Mouse (Mus musculus) adrenal gland (tissue): Measurements from ENCODE around the gene Sema6b.
"Not testable (repeated sequence)": the region's sequence is repeated elsewhere in the genome, so short reads cannot be mapped to it uniquely, and the experiment has no call there.

Experiments used
- intact Hi-C: fragments of 180-260 bp; cut with DNase I; formaldehyde crosslinking; loops from one replicate; pipeline ENCODE4 v1.15.1; 2025

Sema6b gene

DNA sequence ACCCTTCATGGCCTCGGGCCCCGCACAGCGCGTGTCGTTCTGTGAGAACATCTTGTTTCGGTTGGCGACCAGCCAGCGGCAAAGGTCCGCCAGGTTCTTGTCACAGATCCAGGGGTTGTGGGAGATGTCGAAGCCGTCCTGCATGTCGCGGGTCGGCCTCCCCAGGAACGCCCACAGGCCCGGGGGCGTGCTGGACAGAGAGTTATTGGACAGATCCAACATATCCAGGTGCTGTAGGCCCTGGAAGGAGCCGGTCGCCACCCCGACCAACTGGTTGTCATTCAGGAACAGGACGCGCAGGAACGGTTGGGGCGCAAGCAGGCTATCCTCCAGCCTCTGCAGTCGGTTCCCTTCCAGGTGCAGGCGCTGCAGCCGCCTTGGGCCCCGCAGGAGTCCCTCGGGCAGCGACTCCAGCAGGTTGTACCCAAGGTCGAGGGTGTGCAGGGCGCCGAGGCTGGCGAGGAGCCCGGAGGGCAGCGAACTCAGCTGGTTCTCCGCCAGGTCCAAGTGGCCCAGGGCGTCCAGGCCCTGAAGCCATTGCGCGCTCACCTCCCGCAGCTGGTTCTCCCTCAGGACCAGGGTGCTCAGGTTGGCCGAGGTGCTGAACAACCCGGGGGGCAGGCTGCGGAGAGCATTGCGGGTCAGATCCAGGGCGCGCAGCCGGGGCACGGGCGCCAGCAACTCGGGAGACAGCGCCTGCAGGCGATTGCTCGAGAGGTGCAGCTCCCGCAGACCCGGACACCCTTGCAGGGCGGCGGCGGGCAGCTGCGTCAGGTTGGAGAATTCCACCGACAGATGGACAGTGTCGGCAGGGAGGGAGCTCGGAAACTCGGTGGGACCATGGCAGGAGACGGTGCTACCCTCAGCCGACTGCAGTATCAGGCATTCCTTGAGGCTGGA, 19.9 kb downstream of the Sema6b start:
- intact Hi-C loops = no loop called here

DNA sequence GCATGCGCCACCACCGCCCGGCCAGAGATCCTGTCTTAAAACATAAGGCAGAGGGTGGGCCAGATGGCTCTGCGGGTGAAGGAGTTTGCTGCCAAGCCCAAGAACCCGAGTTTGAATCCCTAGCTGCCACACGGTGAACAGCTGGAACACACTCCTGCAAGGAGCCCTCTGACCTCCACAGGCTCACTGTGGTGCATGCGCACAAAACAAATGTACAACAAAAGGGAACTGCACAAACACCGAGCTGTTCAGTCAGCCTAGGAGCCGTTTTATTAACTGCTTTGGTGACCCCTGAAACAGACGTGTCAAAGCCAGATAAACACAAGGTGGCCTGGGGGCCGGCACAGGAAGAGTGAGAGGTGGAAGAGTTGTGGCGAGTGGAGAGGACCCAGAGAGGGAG, 20.7 kb downstream of the Sema6b start:
- intact Hi-C loops = no loop called here

DNA sequence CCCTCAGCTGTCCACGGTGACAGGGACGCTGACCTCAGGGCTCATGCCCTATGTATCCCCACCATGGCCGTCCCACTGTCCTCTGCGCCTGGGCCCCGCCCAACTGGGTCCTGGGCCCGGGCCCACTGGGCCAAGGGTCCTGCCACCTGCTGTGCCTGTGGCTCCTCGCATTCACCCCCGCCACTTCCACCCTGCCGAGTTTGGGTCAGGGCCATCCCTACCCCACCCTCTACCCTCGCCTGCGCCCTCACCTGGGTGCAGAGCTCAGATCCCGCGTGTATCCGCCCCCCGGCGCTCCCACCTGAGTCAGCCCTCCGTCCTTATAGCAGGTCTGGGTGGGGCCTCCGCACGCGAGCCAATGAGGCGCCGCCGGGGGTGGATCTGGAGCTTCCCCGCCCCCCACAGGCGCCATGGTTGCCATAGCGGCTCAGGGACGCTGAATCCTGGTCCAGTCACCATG, 22.9 kb downstream of the Sema6b start, which contains the start of gene Plin5:
Gene Plin5, minus strand, starts transcription at position 346 of the 460 bp plus-strand sequence.
- intact Hi-C loops = no loop called here

DNA sequence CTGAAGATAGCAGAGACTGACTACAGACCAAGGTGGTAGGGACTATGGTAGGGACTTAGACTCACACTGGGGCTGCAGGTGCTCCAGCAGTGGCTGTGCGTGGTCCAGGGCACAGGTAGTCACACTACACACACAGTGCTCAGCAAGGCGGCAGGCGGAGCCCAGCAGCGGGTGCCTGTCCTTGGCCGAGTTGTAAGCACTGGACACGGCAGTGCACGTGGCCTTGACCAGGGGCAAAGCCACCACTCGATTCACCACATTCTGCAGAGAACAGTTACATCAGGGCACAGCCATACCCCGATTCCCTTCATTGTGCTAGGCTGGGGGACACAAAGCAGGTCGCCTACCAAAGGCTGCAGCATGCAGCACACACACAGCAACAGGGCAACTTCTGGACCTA, 23.9 kb downstream of the Sema6b start:
- intact Hi-C loops = no loop called here

DNA sequence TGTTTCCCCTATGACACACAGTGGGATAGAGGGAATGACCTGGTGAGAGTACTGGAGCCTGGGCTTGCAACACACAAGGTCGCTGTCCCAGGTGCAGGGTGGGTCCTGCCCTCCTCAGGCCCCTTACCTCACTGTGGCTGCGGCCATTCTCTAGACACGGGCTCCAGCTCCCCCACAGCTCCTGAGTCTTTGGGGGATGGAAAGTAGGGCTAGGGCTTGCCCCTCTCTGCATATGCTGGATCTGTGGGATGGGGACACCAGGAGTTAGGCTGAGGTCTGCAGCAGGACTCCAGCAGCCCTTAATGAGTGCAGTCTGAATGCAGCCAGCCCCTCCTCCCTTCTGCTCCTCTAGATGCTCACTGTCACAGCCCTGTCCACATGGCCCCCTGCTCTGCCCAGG, 27.4 kb downstream of the Sema6b start:
- intact Hi-C loops = no loop called here

DNA sequence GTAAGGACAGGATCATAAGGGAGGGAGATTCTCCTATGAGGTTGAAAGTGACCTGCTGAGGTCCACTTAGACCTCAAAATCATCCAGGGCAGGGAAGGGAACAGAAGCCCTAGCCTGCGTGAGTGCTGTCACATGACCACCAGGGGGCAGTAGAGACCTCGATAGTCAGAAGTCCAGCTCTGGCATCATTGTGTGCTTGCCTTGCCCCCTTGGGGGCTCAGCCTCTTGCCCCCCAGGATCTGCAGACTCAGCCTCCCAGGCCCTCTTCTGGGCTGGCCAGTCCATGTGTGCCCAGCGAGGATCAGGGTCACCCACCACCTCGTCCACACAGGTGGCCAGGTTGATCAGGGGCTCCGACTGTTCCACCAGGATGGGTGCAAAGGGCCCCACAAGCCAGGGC, 28.3 kb downstream of the Sema6b start:
- intact Hi-C loops = no loop called here

DNA sequence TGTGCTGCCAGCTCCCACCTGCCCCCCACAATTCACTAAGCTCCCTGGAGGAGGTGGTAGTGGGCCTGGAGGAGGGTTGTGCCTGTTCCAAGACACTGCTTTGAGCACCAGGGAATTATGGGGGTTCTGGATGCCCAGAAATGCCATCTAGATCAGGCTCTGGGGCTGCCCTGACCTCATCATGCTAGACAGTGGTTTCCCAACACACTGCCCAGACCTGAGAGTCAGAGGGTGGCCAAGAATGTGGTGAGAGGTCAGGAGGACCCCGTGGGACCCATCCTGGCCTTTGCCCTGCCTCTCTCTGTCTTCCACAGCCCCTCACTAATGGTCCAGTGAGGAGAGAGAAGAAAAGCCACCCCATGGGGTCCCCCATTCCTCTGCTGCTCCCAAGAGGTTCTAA, 29.1 kb downstream of the Sema6b start:
- intact Hi-C loops = no loop called here

DNA sequence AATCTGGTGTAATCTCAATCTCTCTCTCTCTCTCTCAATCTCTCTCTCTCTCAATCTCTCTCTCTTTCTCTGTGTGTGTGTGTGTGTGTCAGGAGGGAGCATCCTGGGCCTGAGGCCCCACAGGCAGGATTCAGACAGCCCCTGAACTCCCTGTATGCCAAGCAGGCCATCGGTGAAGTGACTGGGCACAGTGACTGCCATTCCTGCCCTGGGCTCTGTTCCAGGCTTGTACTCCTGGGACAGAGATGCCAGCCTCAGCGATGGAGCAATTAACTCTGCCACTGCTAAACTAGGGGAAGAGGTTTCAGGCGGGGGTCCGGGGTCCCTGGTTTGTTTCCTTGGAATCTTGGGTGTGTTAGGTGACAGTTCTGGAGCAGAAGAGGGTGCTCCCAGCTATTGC, 29.6 kb downstream of the Sema6b start:
- intact Hi-C loops = no loop called here

DNA sequence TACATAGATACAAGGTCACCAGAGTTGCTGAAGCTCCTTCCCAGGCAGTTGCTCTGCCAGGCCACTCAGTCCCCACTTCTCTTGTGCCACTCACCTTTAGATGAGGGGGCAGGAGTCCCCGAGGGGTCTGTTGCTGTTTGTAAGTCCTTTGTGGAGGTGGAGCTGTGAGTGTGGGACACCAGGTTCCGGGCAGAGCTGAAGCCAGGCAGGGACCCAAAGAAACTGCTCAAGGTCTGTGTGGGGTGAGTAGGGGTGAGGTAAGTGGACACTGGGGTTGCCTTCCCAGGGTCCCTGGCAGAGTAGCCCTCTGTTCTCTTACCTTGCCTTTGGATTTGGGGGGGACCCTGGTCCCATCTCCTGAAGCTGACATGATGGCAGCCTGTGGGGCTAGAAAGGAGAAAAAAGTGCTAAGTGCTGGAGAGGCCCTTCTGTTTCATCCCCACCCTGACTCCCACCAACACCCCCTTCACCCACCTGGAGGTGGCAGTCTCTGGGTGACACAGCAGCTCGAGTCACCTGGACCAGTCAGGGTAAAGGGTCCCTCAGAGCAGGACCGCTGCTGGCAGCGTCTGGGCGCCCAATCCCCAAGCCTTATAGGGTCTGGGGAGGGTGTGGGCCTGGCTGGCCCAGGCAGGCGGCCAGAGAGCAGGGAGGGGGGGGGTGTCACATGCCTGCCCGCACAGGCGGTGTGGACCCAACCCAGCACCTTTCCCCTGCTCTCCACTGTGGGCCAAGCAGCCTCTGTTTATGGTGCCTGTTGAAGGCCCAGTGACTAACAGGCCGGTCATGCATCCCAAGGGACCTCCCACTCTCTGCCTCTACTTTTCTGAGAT, 30.7 kb downstream of the Sema6b start, which contains the start of gene Plin4:
Gene Plin4, minus strand, starts transcription at position 585 of the 833 bp plus-strand sequence.
- intact Hi-C loops = no loop called here

DNA sequence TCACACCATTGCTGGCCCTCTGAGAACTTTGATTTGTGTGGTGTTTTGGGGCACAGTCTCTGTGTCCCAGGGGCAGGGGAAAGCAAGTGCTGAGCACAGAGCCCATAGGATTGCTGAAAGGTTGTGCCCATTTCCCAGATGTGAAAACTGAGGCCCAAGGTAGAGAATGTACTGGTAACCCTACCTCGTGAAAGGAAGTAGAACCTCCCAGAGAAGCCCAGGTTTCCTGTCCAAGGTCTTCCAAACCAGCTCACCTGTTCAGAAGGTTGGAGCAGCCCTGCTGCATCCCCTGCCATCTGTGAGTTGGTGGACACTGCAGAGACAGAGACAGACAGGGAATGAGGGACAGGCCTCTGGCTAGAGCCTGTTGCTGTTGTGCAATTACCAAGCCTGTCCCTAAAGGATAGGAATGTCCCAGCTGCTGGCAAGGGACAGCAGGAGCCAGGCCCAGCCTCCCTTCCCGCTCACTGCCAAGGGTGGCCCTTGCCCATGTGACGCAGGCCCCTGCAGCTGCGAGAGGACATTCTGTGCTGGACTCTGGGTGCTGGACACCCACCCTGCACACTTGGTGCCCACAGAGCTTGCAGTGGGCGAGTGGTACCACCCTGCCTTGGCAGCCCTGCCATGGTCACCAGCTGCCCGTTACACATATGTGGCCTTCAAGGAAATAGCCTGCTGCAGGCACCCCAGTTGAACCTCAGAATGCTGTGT, 31.7 kb downstream of the Sema6b start:
- intact Hi-C loops = no loop called here

DNA sequence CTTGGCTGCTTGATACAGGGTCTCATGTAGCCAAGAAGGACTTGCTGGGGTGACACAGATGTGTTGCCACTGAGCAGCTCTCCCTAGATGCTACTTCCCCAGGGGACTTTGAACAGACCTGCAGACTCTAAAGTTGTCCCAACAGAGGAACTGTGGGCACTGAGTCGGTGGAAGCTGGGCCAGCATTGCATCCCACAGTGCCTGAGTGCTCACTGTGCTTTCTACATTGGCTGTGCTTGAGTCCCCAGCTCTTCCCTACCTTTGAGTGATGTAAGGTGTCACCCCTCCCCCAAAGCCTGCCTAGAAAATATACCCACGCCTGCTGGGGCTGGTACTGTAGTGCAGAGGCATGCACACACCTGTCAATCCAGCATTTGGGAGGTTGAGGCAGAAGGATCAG, 32.4 kb downstream of the Sema6b start:
- intact Hi-C loops = no loop called here

DNA sequence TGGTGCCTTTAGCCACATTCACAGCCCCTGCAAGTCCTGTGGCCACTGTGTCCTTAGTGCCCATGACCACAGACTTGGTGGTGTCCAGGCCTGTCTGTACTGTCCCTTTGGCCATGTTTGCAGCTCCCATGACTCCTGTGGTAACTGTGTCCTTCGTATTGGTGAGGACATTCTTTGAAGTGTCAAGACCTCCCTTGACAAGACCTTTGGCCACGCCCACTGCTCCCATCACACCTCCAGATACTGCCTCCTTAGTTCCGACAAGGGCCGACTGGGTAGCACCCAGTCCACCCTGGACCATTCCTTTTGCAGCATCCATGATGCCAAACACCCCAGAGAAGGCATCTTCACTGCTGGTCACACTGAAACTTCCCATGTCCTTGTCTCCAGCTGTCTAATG, 33.2 kb downstream of the Sema6b start:
- intact Hi-C loops = no loop called here

DNA sequence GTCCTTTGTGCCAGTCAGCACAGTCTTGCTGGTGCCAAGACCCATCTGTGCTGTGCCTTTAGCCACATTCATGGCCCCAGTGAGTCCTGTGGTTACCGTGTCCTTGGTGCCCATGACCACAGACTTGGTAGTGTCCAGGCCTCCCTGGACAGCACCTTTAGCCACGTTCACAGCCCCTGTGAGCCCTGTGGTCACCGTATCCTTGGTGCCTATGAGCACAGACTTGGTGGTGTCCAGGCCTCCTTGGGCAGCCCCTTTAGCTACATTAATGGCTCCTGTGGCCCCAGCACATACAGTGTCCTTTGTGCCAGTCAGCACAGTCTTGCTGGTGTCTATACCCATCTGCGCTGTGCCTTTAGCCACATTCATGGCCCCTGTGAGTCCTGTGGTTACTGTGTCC, 33.7 kb downstream of the Sema6b start:
- intact Hi-C loops = not testable (repeated sequence)

DNA sequence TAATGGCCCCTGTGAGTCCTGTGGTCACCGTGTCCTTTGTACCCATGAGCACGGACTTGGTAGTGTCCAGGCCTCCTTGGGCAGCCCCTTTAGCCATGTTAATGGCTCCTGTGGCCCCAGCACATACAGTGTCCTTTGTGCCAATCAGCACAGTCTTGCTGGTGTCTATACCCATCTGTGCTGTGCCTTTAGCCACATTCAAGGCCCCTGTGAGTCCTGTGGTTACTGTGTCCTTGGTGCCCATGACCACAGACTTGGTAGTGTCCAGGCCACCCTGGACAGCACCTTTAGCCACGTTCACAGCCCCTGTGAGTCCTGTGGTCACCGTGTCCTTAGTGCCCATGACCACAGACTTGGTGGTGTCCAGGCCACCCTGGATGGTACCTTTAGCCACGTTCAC, 35.3 kb downstream of the Sema6b start:
- intact Hi-C loops = not testable (repeated sequence)

DNA sequence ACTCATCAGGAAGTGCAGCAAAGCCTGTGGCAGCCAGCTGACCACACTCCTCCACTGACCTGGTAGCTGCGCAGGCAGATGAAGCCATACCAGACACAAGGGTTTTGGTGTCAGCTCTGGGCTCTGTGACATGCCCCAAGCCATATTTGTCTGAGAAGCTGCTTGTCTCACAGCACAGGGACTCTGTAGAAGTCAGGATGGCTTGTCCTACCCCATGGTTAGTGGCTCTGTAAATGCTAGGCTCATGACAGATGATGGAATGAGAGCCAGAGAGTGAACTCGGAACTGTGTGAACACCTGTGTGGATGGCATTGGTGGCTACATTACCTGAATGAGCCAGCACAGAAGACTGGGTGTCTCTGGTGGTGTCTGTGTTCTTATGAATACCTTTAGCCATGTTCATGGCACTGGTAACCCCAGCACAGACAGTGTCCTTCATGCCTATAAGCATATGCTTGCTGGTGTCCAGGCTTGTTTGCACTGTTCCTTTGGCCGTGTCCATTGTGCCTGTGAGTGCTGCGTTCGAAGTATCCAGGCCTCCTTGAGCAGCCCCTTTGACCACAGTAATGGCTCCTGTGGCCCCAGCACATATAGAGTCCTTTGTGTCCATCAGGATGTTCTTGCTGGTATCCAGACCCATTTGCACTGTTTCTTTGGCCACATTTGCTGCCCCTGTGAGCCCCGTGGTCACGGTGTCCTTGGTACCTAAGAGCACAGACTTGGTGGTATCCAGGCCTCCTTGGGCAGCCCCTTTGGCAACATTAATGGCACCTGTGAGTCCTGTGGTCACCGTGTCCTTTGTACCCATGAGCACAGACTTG, 36.5 kb downstream of the Sema6b start:
- intact Hi-C loops = no loop called here

DNA sequence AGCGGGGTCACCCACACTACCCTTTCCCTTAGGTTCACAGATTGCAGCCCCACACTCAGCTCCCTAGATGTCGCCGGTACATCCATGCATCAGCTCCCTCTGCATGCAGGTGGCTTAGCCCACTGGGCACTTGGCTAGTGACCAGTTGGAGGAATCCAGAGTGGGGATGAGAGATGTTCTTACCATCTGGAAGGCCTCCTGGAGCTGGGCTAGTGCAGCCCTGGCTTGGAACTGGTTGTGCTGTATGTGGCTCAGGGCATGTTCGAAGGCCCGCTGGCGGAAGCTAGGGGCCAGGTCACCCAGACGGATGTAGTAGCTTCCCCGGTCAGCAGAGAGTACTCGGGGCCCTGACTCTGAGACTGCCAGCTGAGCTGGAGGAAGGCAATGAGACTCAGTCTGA, 37.2 kb downstream of the Sema6b start:
- intact Hi-C loops = no loop called here

DNA sequence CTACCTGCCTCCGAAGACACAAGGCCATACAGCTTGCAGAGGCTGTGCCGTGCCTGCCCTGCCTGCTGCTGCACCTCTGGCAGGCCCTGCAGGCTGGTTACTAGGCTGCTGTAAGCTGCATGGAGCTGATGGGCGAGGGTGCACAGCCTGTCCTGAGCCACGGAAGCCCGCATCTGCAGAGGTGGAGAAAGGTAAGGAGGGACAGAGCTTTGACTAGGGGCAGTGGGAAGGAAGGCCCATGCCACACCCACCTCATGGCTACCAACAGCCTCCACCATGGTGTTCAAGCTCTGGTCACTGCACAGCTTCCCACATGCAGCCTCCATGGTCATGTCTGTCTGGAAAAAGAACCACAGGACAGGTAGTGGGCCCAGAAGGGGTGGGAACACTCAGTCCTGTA, 38.0 kb downstream of the Sema6b start:
- intact Hi-C loops = no loop called here

DNA sequence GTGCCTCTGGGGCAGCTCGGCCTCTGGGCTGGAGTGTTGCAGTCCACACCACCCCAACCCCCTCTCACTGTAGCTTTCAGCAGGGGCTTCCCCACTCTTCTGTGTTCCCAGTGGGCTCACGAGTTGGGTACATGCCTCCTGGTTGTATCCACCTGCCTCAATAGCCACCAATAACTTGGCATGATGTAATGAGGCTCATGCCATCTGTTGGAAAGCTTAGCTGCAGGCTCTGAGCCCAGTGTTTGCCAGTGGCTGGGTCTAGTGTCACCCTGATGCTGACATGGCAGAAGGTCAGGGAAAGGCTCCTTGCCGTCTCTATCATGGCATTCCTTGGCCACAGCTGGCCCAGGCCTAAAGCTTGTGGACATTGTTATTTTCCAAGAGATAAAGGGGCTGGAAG, 39.3 kb downstream of the Sema6b start:
- intact Hi-C loops = no loop called here

DNA sequence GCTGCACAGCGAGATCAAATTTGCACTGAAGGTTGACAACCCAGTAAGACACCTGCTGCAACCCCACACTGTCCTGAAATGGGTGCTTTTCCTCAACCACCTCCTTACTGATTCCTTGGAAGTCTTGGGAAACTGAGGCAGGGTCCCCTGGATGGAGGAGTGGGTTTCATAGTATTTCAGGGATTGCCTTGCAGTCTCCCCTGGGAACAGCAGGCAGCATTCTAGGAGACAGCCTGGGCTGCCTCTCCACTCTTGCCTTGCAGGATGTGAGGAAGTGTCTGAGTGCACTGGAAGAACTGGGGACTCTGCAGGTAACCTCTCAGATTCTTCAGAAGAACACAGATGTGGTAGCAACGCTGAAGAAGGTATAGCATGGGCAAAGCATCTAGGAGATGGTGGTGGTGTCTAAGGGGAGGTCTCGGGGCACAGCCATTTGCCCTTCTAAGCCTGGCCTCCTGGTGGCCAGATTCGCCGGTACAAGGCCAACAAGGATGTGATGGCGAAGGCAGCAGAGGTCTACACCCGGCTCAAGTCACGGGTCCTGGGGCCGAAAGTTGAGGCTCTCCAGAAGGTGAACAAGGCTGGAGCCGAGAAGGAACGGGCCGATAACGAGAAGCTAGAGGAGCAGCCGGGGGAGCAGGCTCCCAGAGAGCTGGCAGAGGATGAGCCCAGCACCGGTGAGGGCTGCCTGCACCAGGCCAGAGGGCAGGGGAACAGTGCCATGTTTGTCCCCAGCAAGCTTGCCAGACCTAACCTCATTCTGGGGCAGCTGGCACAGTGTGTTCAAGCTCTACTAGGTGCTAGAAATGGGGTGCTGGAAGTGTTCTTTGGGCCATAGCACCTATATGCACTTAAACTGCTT, 41.2 kb downstream of the Sema6b start:
- intact Hi-C loops = no loop called here

DNA sequence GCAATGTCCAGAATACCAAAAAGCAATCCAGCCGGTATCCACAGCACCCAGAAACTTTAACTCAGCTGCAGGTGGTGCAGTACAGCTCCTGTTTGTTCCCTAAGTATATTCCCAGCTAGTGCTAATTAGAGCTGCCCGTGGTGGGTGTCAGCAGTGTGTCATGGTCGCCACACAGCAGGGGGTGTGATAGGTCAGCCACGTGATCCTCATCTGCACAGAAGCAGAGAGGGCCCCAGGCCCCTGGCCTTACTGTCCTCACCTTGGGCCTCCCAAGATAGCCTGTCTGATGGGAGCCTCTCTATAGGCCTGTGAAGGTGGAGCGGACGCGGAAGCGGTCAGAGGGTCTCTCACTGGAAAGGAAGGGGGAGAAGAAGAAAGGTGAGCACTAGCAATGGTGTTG, 42.0 kb downstream of the Sema6b start:
- intact Hi-C loops = no loop called here
